Mouse (Mus musculus) kidney, adult 18-20 months (tissue): Measurements from ENCODE around the gene Olfr143.

Source experiments
- DNase-seq: peaks from one replicate; pipeline ENCODE4 v3.0.0; 2021

The Olfr143 gene

GRCm38 (mm10) chr9:38252474-38252873, at the start of gene Olfr143:
Olfr143 (plus strand) TSS chr9:38252774.
- no peak for DNase-seq

GRCm38 (mm10) chr9:38208065-38208464, 44.5 kb upstream of the Olfr143 start, which contains the start of gene Olfr893:
Olfr893 (plus strand) TSS chr9:38208365.
- DNase-seq: no peak

GRCm38 (mm10) chr9:38217755-38218154, 34.8 kb upstream of the Olfr143 start, which contains the start of gene Olfr894:
Olfr894 (plus strand) TSS chr9:38218055.
- no peak for DNase-seq

GRCm38 (mm10) chr9:38267551-38267950, 15.0 kb downstream of the Olfr143 start, which contains the start of gene Olfr895:
Olfr895 (plus strand) TSS chr9:38267851.
- DNase-seq: no peak

- DNase-seq: no peak
Measured at GRCm38 (mm10) chr9:38290807-38291206, 38.2 kb downstream of the Olfr143 start, which contains the start of gene Olfr896-ps1. Olfr896-ps1 (plus strand) TSS chr9:38291107.
